Mouse (Mus musculus): ENCODE results near the gene Nell1. TPM values are rescaled to one million over a fixed set of nuclear protein-coding genes. Genes with fewer than 3 reads are reported as not detected.

Gene Nell1
- polyA plus RNA-seq, 1 experiment from 2014 or later, result 0.14 TPM

DNA sequence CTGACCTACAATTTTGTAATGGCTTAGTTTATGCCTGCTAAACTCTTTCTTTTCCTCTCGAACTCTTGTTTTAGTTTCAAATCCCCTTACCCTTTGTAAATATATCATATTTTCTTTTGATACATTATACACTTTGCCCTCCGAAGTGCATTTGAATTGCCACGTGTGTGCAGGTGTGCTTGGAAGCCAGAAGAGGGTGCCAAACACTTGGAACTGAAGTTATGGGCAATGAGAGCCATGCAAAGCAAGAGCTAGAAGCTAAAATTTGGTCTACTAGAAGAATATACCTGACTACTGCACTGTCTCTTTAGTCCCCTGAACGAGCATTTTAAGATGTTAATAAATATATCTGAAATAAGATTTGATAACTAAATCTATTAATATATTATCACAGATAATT lies 756.3 kb downstream of the Nell1 start:
- Histone ChIP-seq H3K4me3 (replicated peaks) (no peak overlapping the region), H3K27me3 (no peaks in the 10 kb centered on the region), H3K9ac (no peak overlapping the region), H3K27ac (replicated peaks) (no peak overlapping the region), H3K9me3 (replicated peaks) (no peaks in the 10 kb centered on the region), H3K36me3 (replicated peaks) (no peaks in the 10 kb centered on the region), H3K4me2 (no peak overlapping the region), H3K4me1 (replicated peaks) (no peaks in the 10 kb centered on the region)
- 35% methylated on average over 4 of the region's 4 CpGs for WGBS (ENCODE audit: insufficient replicate concordance)
- ATAC-seq (ENCODE audit: insufficient read depth), result no peak

DNA sequence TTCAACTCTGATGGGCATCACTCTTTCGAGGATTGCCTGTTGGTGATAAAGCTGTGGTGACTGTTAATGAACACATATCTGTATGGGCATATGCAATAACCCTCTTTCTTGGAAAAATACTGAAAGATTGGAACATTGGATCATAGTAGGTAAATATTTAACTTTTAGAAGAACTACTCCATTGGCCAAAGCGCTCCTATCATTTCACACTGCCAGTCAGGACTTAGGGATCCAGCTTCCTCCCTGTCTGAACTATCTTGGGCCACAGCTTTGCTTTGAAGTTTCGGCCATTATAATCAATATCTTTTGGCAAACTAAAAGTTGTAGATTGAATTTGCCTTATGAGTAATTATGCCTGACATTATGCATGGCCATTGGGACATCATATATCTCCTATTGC lies 780.9 kb downstream of the Nell1 start:
- no peaks in the 10 kb centered on the region for H3K27me3 ChIP-seq
- H3K27ac ChIP-seq (replicated peaks), result no peak overlapping the region
- H3K4me1 ChIP-seq (replicated peaks), result no peaks in the 10 kb centered on the region
- no peak overlapping the region for H3K9ac ChIP-seq
- no peaks in the 10 kb centered on the region for H3K36me3 ChIP-seq (replicated peaks)
- no peak overlapping the region for H3K4me2 ChIP-seq
- H3K4me3 ChIP-seq (replicated peaks), result no peak overlapping the region
- no peaks in the 10 kb centered on the region for H3K9me3 ChIP-seq (replicated peaks)
- WGBS (ENCODE audit: insufficient replicate concordance), result 43% methylated on average over 3 of the region's 3 CpGs
- ATAC-seq (ENCODE audit: insufficient read depth), result no peak

GRCm38 (mm10) chr7:50756409-50756808 lies 781.7 kb downstream of the Nell1 start:
- Histone ChIP-seq H3K4me2 (no peak overlapping the region), H3K9me3 (replicated peaks) (no peaks in the 10 kb centered on the region), H3K4me3 (replicated peaks) (no peak overlapping the region), H3K36me3 (replicated peaks) (no peaks in the 10 kb centered on the region), H3K27ac (replicated peaks) (no peak overlapping the region), H3K9ac (no peak overlapping the region), H3K4me1 (replicated peaks) (no peaks in the 10 kb centered on the region), H3K27me3 (no peaks in the 10 kb centered on the region)
- ATAC-seq (ENCODE audit: insufficient read depth), result no peak
- 72% methylated on average over 5 of the region's 5 CpGs for WGBS (ENCODE audit: insufficient replicate concordance)

DNA sequence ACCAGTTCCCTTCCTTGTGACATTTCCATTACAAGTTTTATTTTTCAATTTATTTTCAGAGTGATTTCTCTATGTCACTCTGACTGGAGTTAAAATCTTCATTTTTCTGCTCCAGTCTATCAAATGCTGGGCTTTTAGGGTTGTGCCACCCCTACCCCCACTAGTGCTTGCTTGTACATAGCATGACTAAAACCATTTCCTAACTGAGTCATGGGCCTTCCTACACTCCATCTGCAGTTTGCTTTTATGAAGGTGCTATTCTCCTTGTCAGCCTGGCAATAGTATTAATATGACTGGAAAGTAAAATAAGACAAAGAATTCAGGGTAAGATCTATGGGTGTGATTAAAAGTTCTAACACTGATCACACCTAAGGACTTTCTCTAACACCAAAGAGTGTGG lies 798.9 kb downstream of the Nell1 start:
- no peak for ATAC-seq (ENCODE audit: insufficient read depth)
- no peaks in the 10 kb centered on the region for H3K9me3 ChIP-seq (replicated peaks)

GRCm38 (mm10) chr7:50781105-50781504 lies 806.4 kb downstream of the Nell1 start:
- no peaks in the 10 kb centered on the region for H3K36me3 ChIP-seq (replicated peaks)

More for the DNA sequence above, 798.9 kb downstream of the Nell1 start:
- no peak overlapping the region for H3K27ac ChIP-seq (replicated peaks)
- no peaks in the 10 kb centered on the region for H3K36me3 ChIP-seq (replicated peaks)
- H3K27me3 ChIP-seq, result no peaks in the 10 kb centered on the region
- no peaks in the 10 kb centered on the region for H3K4me1 ChIP-seq (replicated peaks)
- no peak overlapping the region for H3K4me2 ChIP-seq
- no peak overlapping the region for H3K9ac ChIP-seq
- H3K4me3 ChIP-seq (replicated peaks), result no peak overlapping the region

GRCm38 (mm10) chr7:50783652-50784051 lies 809.0 kb downstream of the Nell1 start:
- Histone ChIP-seq H3K9me3 (replicated peaks) (no peaks in the 10 kb centered on the region), H3K4me3 (replicated peaks) (no peak overlapping the region), H3K9ac (no peak overlapping the region), H3K27me3 (no peaks in the 10 kb centered on the region), H3K4me2 (no peak overlapping the region), H3K36me3 (replicated peaks) (no peaks in the 10 kb centered on the region), H3K27ac (replicated peaks) (no peak overlapping the region), H3K4me1 (replicated peaks) (no peaks in the 10 kb centered on the region)
- no peak for ATAC-seq (ENCODE audit: insufficient read depth)
- WGBS (ENCODE audit: insufficient replicate concordance), result 63% methylated on average over 1 of the region's 1 CpGs

More at GRCm38 (mm10) chr7:50781105-50781504, 806.4 kb downstream of the Nell1 start:
- Histone ChIP-seq H3K27ac (replicated peaks) (no peak overlapping the region), H3K4me2 (no peak overlapping the region), H3K27me3 (no peaks in the 10 kb centered on the region), H3K9ac (no peak overlapping the region), H3K9me3 (replicated peaks) (no peaks in the 10 kb centered on the region), H3K4me1 (replicated peaks) (no peaks in the 10 kb centered on the region), H3K4me3 (replicated peaks) (no peak overlapping the region)
- no peak for ATAC-seq (ENCODE audit: insufficient read depth)
- WGBS (ENCODE audit: insufficient replicate concordance), result 65% methylated on average over 1 of the region's 1 CpGs

GRCm38 (mm10) chr7:50826180-50826579 lies 851.5 kb downstream of the Nell1 start:
- H3K9ac ChIP-seq, result no peak overlapping the region
- no peak overlapping the region for H3K4me3 ChIP-seq (replicated peaks)
- no peaks in the 10 kb centered on the region for H3K27me3 ChIP-seq
- no peak for ATAC-seq (ENCODE audit: insufficient read depth)
- H3K36me3 ChIP-seq (replicated peaks), result no peaks in the 10 kb centered on the region
- no peak overlapping the region for H3K4me2 ChIP-seq
- H3K27ac ChIP-seq (replicated peaks), result no peak overlapping the region
- WGBS (ENCODE audit: insufficient replicate concordance), result 43% methylated on average over 7 of the region's 7 CpGs
- H3K9me3 ChIP-seq (replicated peaks), result no peaks in the 10 kb centered on the region
- H3K4me1 ChIP-seq (replicated peaks), result no peaks in the 10 kb centered on the region

- Histone ChIP-seq H3K4me3 (replicated peaks) (no peak overlapping the region), H3K9ac (no peak overlapping the region), H3K4me2 (no peak overlapping the region), H3K36me3 (replicated peaks) (no peaks in the 10 kb centered on the region), H3K4me1 (replicated peaks) (no peaks in the 10 kb centered on the region), H3K27ac (replicated peaks) (no peak overlapping the region), H3K27me3 (no peaks in the 10 kb centered on the region), H3K9me3 (replicated peaks) (no peaks in the 10 kb centered on the region)
- 32% methylated on average over 3 of the region's 3 CpGs for WGBS (ENCODE audit: insufficient replicate concordance)
- no peak for ATAC-seq (ENCODE audit: insufficient read depth)
Observed at GRCm38 (mm10) chr7:50832799-50833198, 858.1 kb downstream of the Nell1 start.

DNA sequence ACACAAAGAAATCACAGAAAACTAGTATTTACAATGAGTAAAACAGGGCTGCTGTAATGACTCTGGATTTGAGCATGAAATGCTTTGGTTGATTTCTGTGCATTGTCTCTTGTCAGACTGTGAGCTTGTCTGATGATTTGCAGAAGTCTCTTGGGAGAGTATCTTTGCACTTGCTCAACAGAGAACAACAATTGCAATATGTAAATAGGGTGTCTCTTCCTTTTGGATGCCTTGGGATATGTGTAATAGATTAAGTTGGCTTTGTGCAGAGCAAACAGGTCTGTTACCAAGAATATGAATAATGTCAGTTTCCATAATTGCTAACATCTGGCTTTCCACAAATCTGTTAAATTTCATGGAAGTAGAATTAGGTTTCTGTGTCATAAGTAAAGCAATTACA lies 868.0 kb downstream of the Nell1 start:
- Histone ChIP-seq H3K9ac (no peak overlapping the region), H3K27ac (replicated peaks) (no peak overlapping the region), H3K27me3 (no peaks in the 10 kb centered on the region), H3K9me3 (replicated peaks) (no peaks in the 10 kb centered on the region), H3K4me2 (no peak overlapping the region), H3K36me3 (replicated peaks) (no peaks in the 10 kb centered on the region), H3K4me1 (replicated peaks) (no peaks in the 10 kb centered on the region), H3K4me3 (replicated peaks) (no peak overlapping the region)
- ATAC-seq (ENCODE audit: insufficient read depth), result no peak

DNA sequence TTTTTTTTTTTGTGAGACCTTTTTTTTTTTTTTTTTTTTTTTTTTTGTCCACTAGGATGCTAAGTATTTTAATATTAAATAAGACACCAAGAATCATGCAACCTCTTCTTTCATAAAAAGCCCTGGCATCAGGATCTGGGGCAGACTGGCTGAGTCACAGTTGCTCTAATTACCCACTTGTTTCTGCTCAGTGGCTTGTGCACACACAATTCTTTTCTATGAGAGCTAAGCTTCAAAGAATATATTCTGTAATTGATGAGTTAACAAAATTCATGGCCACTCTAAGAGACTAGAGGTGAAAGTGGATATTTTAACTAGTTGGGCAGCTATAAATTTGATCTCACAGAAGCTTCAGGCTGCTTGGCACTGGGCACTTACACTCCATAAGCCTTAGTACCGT lies 873.3 kb downstream of the Nell1 start:
- no peaks in the 10 kb centered on the region for H3K9me3 ChIP-seq (replicated peaks)
- H3K4me1 ChIP-seq (replicated peaks), result no peaks in the 10 kb centered on the region
- no peak overlapping the region for H3K9ac ChIP-seq
- no peak overlapping the region for H3K27ac ChIP-seq (replicated peaks)
- 53% methylated on average over 1 of the region's 1 CpGs for WGBS (ENCODE audit: insufficient replicate concordance)
- no peak overlapping the region for H3K4me2 ChIP-seq
- H3K36me3 ChIP-seq (replicated peaks), result no peaks in the 10 kb centered on the region
- no peak overlapping the region for H3K4me3 ChIP-seq (replicated peaks)
- no peaks in the 10 kb centered on the region for H3K27me3 ChIP-seq
- no peak for ATAC-seq (ENCODE audit: insufficient read depth)

GRCm38 (mm10) chr7:50850271-50850670 lies 875.6 kb downstream of the Nell1 start:
- Histone ChIP-seq H3K9ac (no peak overlapping the region), H3K27ac (replicated peaks) (no peak overlapping the region), H3K4me3 (replicated peaks) (no peak overlapping the region), H3K4me2 (no peak overlapping the region), H3K36me3 (replicated peaks) (no peaks in the 10 kb centered on the region), H3K4me1 (replicated peaks) (no peaks in the 10 kb centered on the region), H3K9me3 (replicated peaks) (no peaks in the 10 kb centered on the region), H3K27me3 (no peaks in the 10 kb centered on the region)
- no peak for ATAC-seq (ENCODE audit: insufficient read depth)
- 46% methylated on average over 1 of the region's 1 CpGs for WGBS (ENCODE audit: insufficient replicate concordance)

GRCm38 (mm10) chr7:50870181-50870580 lies 895.5 kb downstream of the Nell1 start:
- H3K27ac ChIP-seq (replicated peaks), result no peak overlapping the region
- no peaks in the 10 kb centered on the region for H3K27me3 ChIP-seq
- H3K9me3 ChIP-seq (replicated peaks), result no peaks in the 10 kb centered on the region
- H3K4me2 ChIP-seq, result no peak overlapping the region
- no peaks in the 10 kb centered on the region for H3K4me1 ChIP-seq (replicated peaks)
- H3K9ac ChIP-seq, result no peak overlapping the region
- no peak for ATAC-seq (ENCODE audit: insufficient read depth)
- no peaks in the 10 kb centered on the region for H3K36me3 ChIP-seq (replicated peaks)
- no peak overlapping the region for H3K4me3 ChIP-seq (replicated peaks)
- WGBS (ENCODE audit: insufficient replicate concordance), result 23% methylated on average over 1 of the region's 1 CpGs

Measured in liver, embryonic 15.5 days (tissue).